Mouse (Mus musculus): ENCODE results near the gene Pdcl2. TPM values are rescaled to one million over a fixed set of nuclear protein-coding genes. Genes with fewer than 3 reads are reported as not detected.

The Pdcl2 gene
- polyA plus RNA-seq, 1 experiment, result not detected

GRCm38 (mm10) chr5:76302009-76302408 is 28.9 kb downstream of the Pdcl2 start:
- 77% methylated on average over 2 of the region's 2 CpGs for WGBS
- Histone ChIP-seq H3K4me1 (ENCODE audit: control insufficient read depth, insufficient read depth, low read length) (peaks cover 6% of the 10 kb centered on the region; the same call in 1 of the 2 replicates), H3K4me3 (replicated peaks; ENCODE audit: insufficient read depth, low read depth, low read length) (no peak overlapping the region), H3K27ac (ENCODE audit: insufficient read depth, low read length) (no peak overlapping the region), H3K27me3 (ENCODE audit: control insufficient read depth, insufficient read depth, low read length) (no peaks in the 10 kb centered on the region)
- TF ChIP-seq POLR2A (IDR thresholded peaks at IDR 0.05; ENCODE audit: borderline replicate concordance, insufficient read depth, low read length), result no peak
- TF ChIP-seq CTCF (IDR thresholded peaks at IDR 0.05; ENCODE audit: borderline replicate concordance, insufficient read depth, low read depth, low read length), result no peak
- DNase-seq, result no peak

DNA sequence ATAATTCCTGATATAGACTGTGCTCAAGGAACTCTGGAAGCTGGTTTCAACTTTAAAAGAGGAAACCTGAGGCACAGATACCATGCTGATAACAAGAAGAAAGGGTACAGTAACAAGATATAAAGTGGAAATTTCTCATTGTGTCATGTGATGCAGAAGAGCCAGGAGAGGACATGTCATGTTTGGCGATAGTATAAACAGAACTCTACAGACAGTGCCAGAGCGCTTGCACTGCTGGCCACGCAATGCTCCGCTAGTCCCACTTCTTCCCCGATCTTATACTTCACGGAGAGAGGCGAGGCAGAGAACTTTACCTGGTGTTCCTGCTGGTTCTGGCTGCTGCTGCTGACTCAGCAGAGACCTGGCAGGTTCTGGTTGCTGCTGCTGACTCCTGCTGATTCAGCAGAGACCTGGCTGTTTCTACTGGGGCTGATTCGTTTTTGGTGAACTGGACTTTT is 41.7 kb downstream of the Pdcl2 start:
- no peak overlapping the region for H3K4me3 ChIP-seq (replicated peaks; ENCODE audit: insufficient read depth, low read depth, low read length)
- H3K27me3 ChIP-seq (ENCODE audit: control insufficient read depth, insufficient read depth, low read length), result no peaks in the 10 kb centered on the region
- H3K4me1 ChIP-seq (ENCODE audit: control insufficient read depth, insufficient read depth, low read length), result peaks cover 5% of the 10 kb centered on the region
- WGBS, result 32% methylated on average over 8 of the region's 8 CpGs
- DNase-seq, result peak; percentile 29 to 48
- no peak overlapping the region for H3K27ac ChIP-seq (ENCODE audit: insufficient read depth, low read length)
- TF ChIP-seq CTCF (IDR thresholded peaks at IDR 0.05; ENCODE audit: borderline replicate concordance, insufficient read depth, low read depth, low read length) (no peak), POLR2A (IDR thresholded peaks at IDR 0.05; ENCODE audit: borderline replicate concordance, insufficient read depth, low read length) (no peak)

DNA sequence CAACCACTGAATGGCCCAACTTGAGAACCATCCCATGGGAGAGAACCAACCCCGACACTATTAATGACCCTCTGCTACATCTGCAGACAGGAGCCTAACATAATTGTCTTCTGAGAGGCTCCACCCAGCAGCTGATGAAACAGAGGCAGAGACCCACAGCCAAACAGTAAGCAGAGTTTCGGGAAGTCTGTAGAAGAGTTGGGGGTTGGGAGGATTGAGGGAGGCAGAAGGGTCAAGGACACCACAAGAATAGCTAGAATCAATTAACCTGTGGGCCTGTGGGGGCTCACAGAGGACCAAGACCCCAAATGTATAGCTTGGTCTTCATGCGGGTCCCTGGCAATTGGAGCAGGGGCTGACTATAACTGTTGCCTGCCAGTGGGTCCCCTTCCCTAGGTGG is 42.7 kb downstream of the Pdcl2 start:
- Histone ChIP-seq H3K4me1 (ENCODE audit: control insufficient read depth, insufficient read depth, low read length) (peaks cover 5% of the 10 kb centered on the region), H3K27me3 (ENCODE audit: control insufficient read depth, insufficient read depth, low read length) (no peaks in the 10 kb centered on the region), H3K27ac (ENCODE audit: insufficient read depth, low read length) (no peak overlapping the region), H3K4me3 (replicated peaks; ENCODE audit: insufficient read depth, low read depth, low read length) (no peak overlapping the region)
- TF ChIP-seq POLR2A (IDR thresholded peaks at IDR 0.05; ENCODE audit: borderline replicate concordance, insufficient read depth, low read length), result no peak
- TF ChIP-seq CTCF (IDR thresholded peaks at IDR 0.05; ENCODE audit: borderline replicate concordance, insufficient read depth, low read depth, low read length), result no peak
- no peak for DNase-seq
- 96% methylated on average over 3 of the region's 3 CpGs for WGBS

DNA sequence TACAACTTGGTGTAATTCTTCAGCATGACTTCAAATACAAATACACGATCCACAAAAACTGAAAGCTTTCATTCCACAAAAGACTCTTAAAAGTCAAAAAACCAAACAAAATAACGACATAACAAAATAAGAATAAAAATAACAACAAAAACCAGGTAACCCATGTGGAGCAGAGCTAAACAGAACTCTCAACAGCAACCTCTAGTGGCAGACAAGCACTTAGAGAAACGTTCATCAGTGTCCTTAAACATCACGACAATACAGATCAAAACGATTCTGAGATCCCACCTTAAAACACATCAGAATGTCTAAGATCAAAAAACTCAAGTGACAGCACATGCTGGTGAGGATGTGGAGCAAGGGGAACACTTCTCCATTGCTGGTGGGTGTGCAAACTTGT is 43.9 kb downstream of the Pdcl2 start:
- DNase-seq, result no peak
- 82% methylated on average over 5 of the region's 5 CpGs for WGBS
- peaks cover 5% of the 10 kb centered on the region for H3K4me1 ChIP-seq (ENCODE audit: control insufficient read depth, insufficient read depth, low read length)
- no peak overlapping the region for H3K27ac ChIP-seq (ENCODE audit: insufficient read depth, low read length)
- H3K27me3 ChIP-seq (ENCODE audit: control insufficient read depth, insufficient read depth, low read length), result no peaks in the 10 kb centered on the region
- H3K4me3 ChIP-seq (replicated peaks; ENCODE audit: insufficient read depth, low read depth, low read length), result no peak overlapping the region
- TF ChIP-seq CTCF (IDR thresholded peaks at IDR 0.05; ENCODE audit: borderline replicate concordance, insufficient read depth, low read depth, low read length), result no peak
- TF ChIP-seq POLR2A (IDR thresholded peaks at IDR 0.05; ENCODE audit: borderline replicate concordance, insufficient read depth, low read length), result no peak

GRCm38 (mm10) chr5:76285699-76286098 is 45.3 kb downstream of the Pdcl2 start:
- Histone ChIP-seq H3K27me3 (ENCODE audit: control insufficient read depth, insufficient read depth, low read length) (no peaks in the 10 kb centered on the region), H3K4me3 (replicated peaks; ENCODE audit: insufficient read depth, low read depth, low read length) (no peak overlapping the region), H3K27ac (ENCODE audit: insufficient read depth, low read length) (no peak overlapping the region), H3K4me1 (ENCODE audit: control insufficient read depth, insufficient read depth, low read length) (peaks cover 4% of the 10 kb centered on the region)
- TF ChIP-seq CTCF (IDR thresholded peaks at IDR 0.05; ENCODE audit: borderline replicate concordance, insufficient read depth, low read depth, low read length) (no peak), POLR2A (IDR thresholded peaks at IDR 0.05; ENCODE audit: borderline replicate concordance, insufficient read depth, low read length) (no peak)
- 60% methylated on average over 4 of the region's 4 CpGs for WGBS
- DNase-seq, result no peak

GRCm38 (mm10) chr5:76283890-76284289 is 47.1 kb downstream of the Pdcl2 start:
- no peak overlapping the region for H3K4me3 ChIP-seq (replicated peaks; ENCODE audit: insufficient read depth, low read depth, low read length)
- WGBS, result 80% methylated on average over 1 of the region's 1 CpGs
- TF ChIP-seq CTCF (IDR thresholded peaks at IDR 0.05; ENCODE audit: borderline replicate concordance, insufficient read depth, low read depth, low read length), result no peak
- no peak for TF ChIP-seq POLR2A (IDR thresholded peaks at IDR 0.05; ENCODE audit: borderline replicate concordance, insufficient read depth, low read length)
- no peak overlapping the region for H3K27ac ChIP-seq (ENCODE audit: insufficient read depth, low read length)
- H3K27me3 ChIP-seq (ENCODE audit: control insufficient read depth, insufficient read depth, low read length), result no peaks in the 10 kb centered on the region
- DNase-seq, result no peak
- H3K4me1 ChIP-seq (ENCODE audit: control insufficient read depth, insufficient read depth, low read length), result no peaks in the 10 kb centered on the region; the same call in 1 of the 2 replicates

GRCm38 (mm10) chr5:76274977-76275376 is 56.0 kb downstream of the Pdcl2 start:
- WGBS, result 83% methylated on average over 4 of the region's 4 CpGs
- no peaks in the 10 kb centered on the region for H3K4me1 ChIP-seq (ENCODE audit: control insufficient read depth, insufficient read depth, low read length)
- no peak for TF ChIP-seq CTCF (IDR thresholded peaks at IDR 0.05; ENCODE audit: borderline replicate concordance, insufficient read depth, low read depth, low read length)
- no peak for TF ChIP-seq POLR2A (IDR thresholded peaks at IDR 0.05; ENCODE audit: borderline replicate concordance, insufficient read depth, low read length)
- DNase-seq, result no peak
- H3K27ac ChIP-seq (ENCODE audit: insufficient read depth, low read length), result no peak overlapping the region
- no peak overlapping the region for H3K4me3 ChIP-seq (replicated peaks; ENCODE audit: insufficient read depth, low read depth, low read length)
- H3K27me3 ChIP-seq (ENCODE audit: control insufficient read depth, insufficient read depth, low read length), result no peaks in the 10 kb centered on the region

Other genes with a start within 250 kb of the Pdcl2 start
- gene Srd5a3, start 190.9 kb downstream of the Pdcl2 start, polyA plus RNA-seq (2012; rRNA removed), result 19.3 and 19.8 TPM in 2 replicates
- gene Tmem165, start 147.3 kb downstream of the Pdcl2 start, polyA plus RNA-seq (2012; rRNA removed), result 36.7 and 37.5 TPM in 2 replicates
- gene Clock, start 26.4 kb downstream of the Pdcl2 start, polyA plus RNA-seq (2012; rRNA removed), result 25.3 and 27.1 TPM in 2 replicates
- gene Nmu, start 32.6 kb upstream of the Pdcl2 start, polyA plus RNA-seq (2012; rRNA removed), result 0.27 TPM in 1 of 2 replicates, not detected in the other
- gene Gm7271, start 152.9 kb upstream of the Pdcl2 start, polyA plus RNA-seq (2012; rRNA removed), result 0.35 and 0.97 TPM in 2 replicates
- gene Exoc1, start 198.2 kb upstream of the Pdcl2 start, polyA plus RNA-seq (2012; rRNA removed), result 89.0 and 101 TPM in 2 replicates